10 mouse cellular contexts compared by ENCODE assay signal in genomic region chr2:153509211-153510029, GRCm38 (mm10). TPM values are rescaled to one million over a fixed set of nuclear protein-coding genes. Genes with fewer than 3 reads are reported as not detected.
A peak's percentile ranks its signal among the peaks of the same experiment; 100 is the strongest.
DNase-seq lines count a peak whose midpoint lies in the region; ATAC-seq lines count a peak whose summit lies in the region.
"Had no signal": no experiment of that assay in that cellular context is flagged by ENCODE, and none has a peak within 500 bp of the region (broad histone marks: within the 10 kb centered on the region; RNA-seq: fewer than 3 reads in every experiment).

No protein-coding gene starts in this region.

- peaks cover 44% of the 10 kb centered on the region for H3K4me1 ChIP-seq in heart, embryonic 13.5 days
- peaks cover 49% of the 10 kb centered on the region for H3K4me1 ChIP-seq in hindbrain, embryonic 12.5 days
- peaks cover 31% of the 10 kb centered on the region for H3K4me1 ChIP-seq in midbrain, embryonic 16.5 days (ENCODE audit: control insufficient read depth, insufficient read depth, low read length)

- peak overlapping the region; percentile 54 for H3K9ac ChIP-seq in heart, embryonic 13.5 days
- peak overlapping the region; percentile 54; the same call in 1 of the 2 replicates for H3K9ac ChIP-seq in hindbrain, embryonic 12.5 days
- peak overlapping the region; percentile 62 for H3K9ac ChIP-seq in midbrain, embryonic 16.5 days (ENCODE audit: low read depth, low read length)

- H3K27me3 ChIP-seq in heart, embryonic 13.5 days (replicated peaks): no peaks in the 10 kb centered on the region
- peaks cover 8% of the 10 kb centered on the region for H3K27me3 ChIP-seq in hindbrain, embryonic 12.5 days
- no peaks in the 10 kb centered on the region for H3K27me3 ChIP-seq in midbrain, embryonic 16.5 days (ENCODE audit: control insufficient read depth, insufficient read depth, low read depth, low read length)
- H3K27me3 ChIP-seq: CH12.LX had no signal

- H3K4me3 ChIP-seq in heart, embryonic 13.5 days: no peak overlapping the region
- H3K4me3 ChIP-seq in hindbrain, embryonic 12.5 days: no peak overlapping the region
- H3K4me3 ChIP-seq in midbrain, embryonic 16.5 days (ENCODE audit: low read depth, low read length): no peak overlapping the region

- H3K27ac ChIP-seq in heart, embryonic 13.5 days (replicated peaks): peak overlapping the region; percentile 59
- H3K27ac ChIP-seq in hindbrain, embryonic 12.5 days: peak overlapping the region; percentile 88
- peak overlapping the region; percentile 75 for H3K27ac ChIP-seq in midbrain, embryonic 16.5 days (ENCODE audit: low read length)

- H3K9me3 ChIP-seq in heart, embryonic 13.5 days: no peaks in the 10 kb centered on the region
- no peaks in the 10 kb centered on the region for H3K9me3 ChIP-seq in hindbrain, embryonic 12.5 days (replicated peaks)
- no peaks in the 10 kb centered on the region for H3K9me3 ChIP-seq in midbrain, embryonic 16.5 days (replicated peaks; ENCODE audit: control insufficient read depth, low read length, poor library complexity, severe bottlenecking)

- no peak for ATAC-seq in heart, embryonic 13.5 days (ENCODE audit: extremely low read depth, insufficient number of reproducible peaks, low FRiP score, low TSS enrichment)
- ATAC-seq in CD4-positive, CD25-positive, alpha-beta regulatory T cell, adult 4 months: peak; percentile 29
- ATAC-seq in hindbrain, embryonic 12.5 days (ENCODE audit: low FRiP score): peak; percentile 71
- peak; percentile 47 for ATAC-seq in midbrain, embryonic 16.5 days

- H3K4me2 ChIP-seq in heart, embryonic 13.5 days: peak overlapping the region; percentile 34
- H3K4me2 ChIP-seq in hindbrain, embryonic 12.5 days (replicated peaks): peak overlapping the region; percentile 38
- H3K4me2 ChIP-seq in midbrain, embryonic 16.5 days (ENCODE audit: low read length): peak overlapping the region; percentile 40

- no peaks in the 10 kb centered on the region for H3K36me3 ChIP-seq in heart, embryonic 13.5 days
- H3K36me3 ChIP-seq in hindbrain, embryonic 12.5 days: no peaks in the 10 kb centered on the region
- H3K36me3 ChIP-seq in midbrain, embryonic 16.5 days (ENCODE audit: control insufficient read depth, insufficient read depth, low read length): no peaks in the 10 kb centered on the region

- DNase-seq in heart, postnatal 4 days: no peak
- peak; percentile 86 to 89 for DNase-seq in cerebellum, postnatal 10 days
- DNase-seq in urinary bladder, postnatal 4 days (ENCODE audit: low spot score in 2 of 2): no peak
- no peak for DNase-seq in layer of hippocampus, postnatal 36 days

- WGBS in heart, embryonic 13.5 days: 18% methylated on average over 18 of the region's 18 CpGs
- 9% methylated on average over 18 of the region's 18 CpGs for WGBS in hindbrain, embryonic 12.5 days
- 5% methylated on average over 18 of the region's 18 CpGs for WGBS in midbrain, embryonic 16.5 days

RNA-seq across cellular contexts. Expression of gene 4930404H24Rik, which starts 16.8 kb away (rescaled TPM):
- polyA plus RNA-seq in heart, embryonic 13.5 days (2015; fragmentation: Nextera tagmentation; extraction: Ambion mirVana): not detected in 2 replicates
- not detected for total RNA-seq in heart, postnatal 4 days (2021)
- polyA plus RNA-seq in CD4-positive, CD25-positive, alpha-beta regulatory T cell, adult 4 months (2017; shearing (Covaris generic)): not detected
- polyA plus RNA-seq in hindbrain, embryonic 12.5 days (2016; fragmentation: Nextera tagmentation; extraction: Ambion mirVana): not detected in 2 replicates
- polyA plus RNA-seq in midbrain, embryonic 16.5 days (2015; fragmentation: Nextera tagmentation; extraction: Ambion mirVana): not detected in 2 replicates
- not detected for total RNA-seq in layer of hippocampus, postnatal 36 days (2021)
- total RNA-seq: CH12.LX had no signal
- polyA plus RNA-seq: frontal cortex, adult 2 months had no signal

RNA-seq across cellular contexts. Expression of gene Nol4l, which starts 20.4 kb away (rescaled TPM):
- polyA plus RNA-seq in heart, embryonic 13.5 days (2015; fragmentation: Nextera tagmentation; extraction: Ambion mirVana): 10.5 and 11.0 TPM in 2 replicates
- total RNA-seq in heart, postnatal 4 days (2021): 10 to 100 TPM; 12.0 to 13.5 TPM
- 1 to 10 TPM; 3.5 to 5.2 TPM for polyA plus RNA-seq in CD4-positive, CD25-positive, alpha-beta regulatory T cell, adult 4 months (2017; shearing (Covaris generic))
- polyA plus RNA-seq in hindbrain, embryonic 12.5 days (2016; fragmentation: Nextera tagmentation; extraction: Ambion mirVana): 33.9 and 36.8 TPM in 2 replicates
- polyA plus RNA-seq in midbrain, embryonic 16.5 days (2015; fragmentation: Nextera tagmentation; extraction: Ambion mirVana): 39.9 and 47.5 TPM in 2 replicates
- 10 to 100 TPM; 47.0 to 47.3 TPM for total RNA-seq in layer of hippocampus, postnatal 36 days (2021)

Comparison
In these comparisons a context has a peak if more than half of its experiments do, and no peak if none do; other contexts are left out.
1. DNase-seq: peak in cerebellum, postnatal 10 days (2 of 2); none in heart, postnatal 4 days (single experiment), urinary bladder, postnatal 4 days (0 of 2) and layer of hippocampus, postnatal 36 days (0 of 2).
2. Peak in every context shown above with its lines, with median percentiles within 50 percentile points of each other: H3K27ac ChIP-seq, H3K4me2 ChIP-seq and H3K9ac ChIP-seq.